Mouse (Mus musculus) liver, adult 2 months (tissue): ENCODE data around the gene Dffa. TPM values are rescaled to one million over a fixed set of nuclear protein-coding genes. Genes with fewer than 3 reads are reported as not detected.
A peak's percentile ranks its signal among the peaks of the same experiment; 100 is the strongest.

ENCODE experiments used
- DNase-seq: peaks from one replicate; pipeline ENCODE4 v3.0.0-alpha.2; 2011; ENCODE audit warnings: low read depth, low spot score; ENCODE audit errors: extremely low read depth
- H3K27ac ChIP-seq: fragments of 200-500 bp; replicated peaks from 2 replicates; pipeline ENCODE4 v1.5.1; 2012; ENCODE audit warnings: low read depth, mild to moderate bottlenecking, control low read depth, inconsistent platforms, low read length; ENCODE audit not compliant: insufficient read depth
- H3K27me3 ChIP-seq: fragments of 200-500 bp; 2 replicates; pipeline ENCODE4 v1.6.1; 2012; ENCODE audit warnings: mild to moderate bottlenecking, moderate library complexity, low read length, inconsistent platforms; ENCODE audit not compliant: control insufficient read depth, insufficient read depth
- H3K36me3 ChIP-seq: fragments of 200-500 bp; 2 replicates; pipeline ENCODE4 v1.6.1; 2012; ENCODE audit warnings: low read length, inconsistent platforms; ENCODE audit not compliant: control insufficient read depth, insufficient read depth
- H3K4me1 ChIP-seq: fragments of 200-500 bp; 2 replicates; pipeline ENCODE4 v1.6.1; 2011; ENCODE audit warnings: low read length; ENCODE audit not compliant: control insufficient read depth, insufficient read depth
- H3K4me3 ChIP-seq: fragments of 200-500 bp; 2 replicates; pipeline ENCODE4 v1.5.1; 2011; ENCODE audit warnings: low read depth, mild to moderate bottlenecking, control low read depth, low read length, moderate library complexity; ENCODE audit not compliant: insufficient read depth
- H3K79me2 ChIP-seq: fragments of 200-500 bp; 2 replicates; pipeline ENCODE4 v1.6.1; 2012; ENCODE audit warnings: inconsistent platforms, mild to moderate bottlenecking, low read length, moderate library complexity; ENCODE audit not compliant: control insufficient read depth, insufficient read depth
- H3K9ac ChIP-seq: fragments of 200-500 bp; 2 replicates; pipeline ENCODE4 v1.6.1; 2012; ENCODE audit warnings: low read depth, mild to moderate bottlenecking, control low read depth, inconsistent platforms, low read length
- CTCF ChIP-seq: fragments of 200-500 bp; IDR thresholded peaks from 2 replicates; pipeline ENCODE4 v1.5.1; 2011; ENCODE audit warnings: low read depth, low read length, control low read depth
- POLR2A ChIP-seq: fragments of 200-500 bp; IDR thresholded peaks from 2 replicates; pipeline ENCODE4 v1.6.1; 2011; ENCODE audit warnings: low read length, control low read depth; ENCODE audit not compliant: insufficient read depth; ENCODE audit errors: extremely low read depth
- WGBS: fragments of 180-500 bp; shearing (Covaris S2); methylation state at CpG from one replicate; pipeline ENCODE4 v1.1.7; 2018; 5-methylcytosine and 5-hydroxymethylcytosine counted together
- polyA plus RNA-seq: library from polyadenylated mRNA; depleted of rRNA; stranded (reverse); fragments of >200 nt; gene quantifications from 2 replicates; pipeline ENCODE4 v1.2.3, GENCODE M21; 2012
- total RNA-seq: library from RNA; depleted of rRNA; stranded (reverse); fragments of >200 nt; gene quantifications from 2 replicates; pipeline ENCODE4 v1.2.3, GENCODE M21; 2014

The Dffa gene
- total and polyA plus RNA-seq, 2 experiments, result 11.8 to 14.8 TPM

DNA sequence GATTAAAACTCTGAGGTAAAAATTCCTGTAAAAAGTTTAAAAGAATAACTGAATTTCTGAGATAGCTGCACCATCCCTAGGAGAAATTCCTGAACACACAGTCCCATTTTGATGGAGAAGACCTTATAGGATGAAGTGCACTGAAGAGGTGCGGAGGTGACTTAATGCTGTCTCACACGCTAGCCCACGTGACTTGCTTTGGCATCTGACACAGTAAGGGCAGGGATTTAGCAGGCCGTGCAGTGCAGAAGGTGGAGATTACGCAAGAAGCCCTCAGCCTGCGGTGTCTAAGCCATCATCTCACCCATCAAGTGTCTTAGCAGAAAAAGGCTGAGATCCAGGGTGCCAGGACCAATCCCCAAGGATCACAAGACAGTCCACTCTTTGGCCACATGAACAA is 57.2 kb downstream of the Dffa start:
- peak; percentile 73 for DNase-seq
- H3K27me3 ChIP-seq, result no peaks in the 10 kb centered on the region
- 45% methylated on average over 6 of the region's 6 CpGs for WGBS
- peaks cover 34% of the 10 kb centered on the region for H3K36me3 ChIP-seq
- no peak overlapping the region for H3K4me3 ChIP-seq
- no peak for TF ChIP-seq POLR2A
- no peak for TF ChIP-seq CTCF
- H3K27ac ChIP-seq, result no peak overlapping the region
- H3K79me2 ChIP-seq, result no peaks in the 10 kb centered on the region; the same call in 1 of the 2 replicates
- H3K9ac ChIP-seq, result no peak overlapping the region
- H3K4me1 ChIP-seq, result peaks cover 5% of the 10 kb centered on the region

DNA sequence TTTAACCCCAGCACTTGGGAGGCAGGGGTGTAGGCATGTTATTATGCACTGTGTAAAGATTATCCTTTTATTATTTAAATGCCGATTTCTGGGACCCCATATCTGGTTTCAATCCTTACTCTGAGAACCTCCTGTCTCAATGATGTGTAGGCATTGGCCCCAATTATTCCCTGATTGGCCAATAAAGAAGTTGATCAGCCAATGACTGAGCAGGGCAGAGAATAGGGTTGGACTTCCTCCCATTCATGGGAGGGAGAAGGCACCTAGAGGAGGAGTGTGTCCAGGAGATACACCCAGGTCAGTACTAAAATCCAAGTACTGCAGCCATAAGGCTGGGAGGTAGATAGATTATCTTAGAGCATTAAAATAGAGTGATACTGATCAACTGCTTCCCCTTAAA is 59.2 kb downstream of the Dffa start:
- Histone ChIP-seq H3K4me1 (peaks cover 5% of the 10 kb centered on the region), H3K79me2 (no peaks in the 10 kb centered on the region; the same call in 1 of the 2 replicates), H3K9ac (no peak overlapping the region), H3K27ac (no peak overlapping the region), H3K4me3 (no peak overlapping the region), H3K27me3 (no peaks in the 10 kb centered on the region), H3K36me3 (peaks cover 16% of the 10 kb centered on the region)
- DNase-seq, result peak; percentile 35
- TF ChIP-seq CTCF, result no peak
- no peak for TF ChIP-seq POLR2A
- 66% methylated on average over 1 of the region's 1 CpGs for WGBS

DNA sequence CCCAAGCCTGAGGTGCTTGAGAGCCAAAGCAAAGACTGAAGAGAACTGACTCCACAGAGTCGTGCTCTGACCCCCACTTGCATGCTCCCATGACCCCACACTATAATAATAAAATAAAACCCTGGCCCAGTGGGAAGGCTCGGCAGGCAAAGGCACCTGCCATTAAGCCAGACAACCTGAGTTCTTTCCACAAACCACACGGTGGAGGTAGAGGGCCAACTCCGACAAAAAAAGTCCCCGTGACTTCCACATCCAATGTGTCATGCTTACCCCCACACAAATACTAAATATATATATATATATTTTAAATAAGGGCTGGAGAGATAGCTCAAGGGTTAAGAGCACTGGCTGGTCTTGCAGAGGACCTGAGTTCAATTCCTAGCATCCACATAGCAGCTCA is 60.2 kb downstream of the Dffa start:
- no peak for DNase-seq
- Histone ChIP-seq H3K9ac (no peak overlapping the region), H3K4me3 (no peak overlapping the region), H3K36me3 (peaks cover 11% of the 10 kb centered on the region), H3K27me3 (no peaks in the 10 kb centered on the region), H3K27ac (no peak overlapping the region), H3K4me1 (peaks cover 5% of the 10 kb centered on the region), H3K79me2 (no peaks in the 10 kb centered on the region; the same call in 1 of the 2 replicates)
- TF ChIP-seq CTCF, result no peak
- 60% methylated on average over 5 of the region's 5 CpGs for WGBS

DNA sequence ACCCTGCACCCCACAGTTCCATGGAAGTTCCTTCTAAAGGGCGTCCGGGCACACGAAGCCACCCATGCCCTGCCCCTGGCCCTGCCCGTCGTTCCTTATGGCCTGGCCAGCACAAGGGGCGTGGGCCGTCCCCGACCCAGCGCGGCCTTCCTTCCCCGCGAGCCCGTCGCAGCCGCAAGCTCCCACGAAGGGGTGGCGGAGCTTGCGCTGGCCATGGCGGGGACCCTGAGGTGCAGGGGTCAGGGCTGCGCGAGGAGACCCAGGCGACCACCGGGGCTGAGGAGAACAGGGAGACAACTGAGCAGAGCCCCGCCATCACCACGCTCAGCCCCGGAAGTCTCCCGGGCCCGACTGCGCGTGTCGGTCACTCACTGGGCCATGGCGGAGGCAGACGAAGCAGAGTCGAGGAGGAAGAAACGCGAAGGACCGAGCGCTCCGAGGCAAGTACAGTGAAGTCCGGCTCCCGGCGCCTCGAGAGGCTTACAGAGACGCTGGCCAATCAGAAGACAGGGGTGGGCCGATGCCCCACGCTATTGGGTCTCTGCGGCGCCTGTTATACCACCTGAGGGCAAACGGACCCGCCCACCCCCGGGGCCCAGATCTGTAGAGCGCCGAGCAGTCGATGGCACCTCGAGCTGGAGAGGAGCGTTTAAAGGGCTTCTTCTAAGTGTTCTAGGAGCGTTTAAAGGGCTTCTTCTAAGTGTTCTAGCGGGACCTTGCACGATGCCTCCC is 62.4 kb downstream of the Dffa start, which contains the start of gene Pgd:
Gene Pgd, minus strand, starts transcription at position 557 of the 732 bp plus-strand sequence.
- WGBS, result under 1% methylated on average over 59 of the region's 59 CpGs
- peak; percentile 87 for DNase-seq
- TF ChIP-seq POLR2A (peak; percentile 91), CTCF (no peak)

DNA sequence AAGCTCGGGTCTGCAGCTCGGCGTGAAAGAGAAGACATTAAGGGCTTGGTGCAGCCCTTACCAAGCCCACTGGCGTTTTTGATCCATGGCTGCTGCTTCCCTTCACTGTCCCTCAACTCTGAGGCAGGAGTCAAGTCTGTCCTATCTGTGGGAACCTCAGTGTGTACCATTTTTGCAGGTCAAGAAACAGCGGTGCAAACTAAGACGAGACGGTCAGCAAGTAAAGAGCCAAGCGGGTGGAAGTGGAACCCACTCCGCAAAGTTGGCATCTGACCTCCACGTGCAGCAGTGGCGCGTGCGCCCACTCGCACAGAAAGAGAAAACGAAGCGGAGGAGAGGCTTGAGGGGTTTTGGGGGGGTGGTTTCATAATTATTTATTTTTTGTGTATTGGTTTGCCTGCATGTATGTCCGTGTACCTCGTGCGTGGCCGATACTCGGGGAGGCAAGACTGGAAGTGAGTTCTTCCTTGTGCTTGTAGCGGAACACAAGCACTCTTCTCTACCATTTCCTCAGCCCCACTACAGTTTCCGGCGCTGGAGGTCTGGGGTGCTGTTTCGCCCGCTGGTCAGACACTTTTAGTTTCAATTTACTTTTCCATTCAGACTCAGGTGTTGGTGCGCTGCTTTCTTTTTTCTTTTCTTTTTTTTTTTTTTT is 63.1 kb downstream of the Dffa start:
- TF ChIP-seq POLR2A, result no peak
- no peaks in the 10 kb centered on the region; the same call in 1 of the 2 replicates for H3K79me2 ChIP-seq
- peak overlapping the region; percentile 80 for H3K4me3 ChIP-seq
- H3K27ac ChIP-seq, result peak overlapping the region; percentile 80
- under 1% methylated on average over 27 of the region's 27 CpGs for WGBS
- no peaks in the 10 kb centered on the region for H3K27me3 ChIP-seq
- H3K36me3 ChIP-seq, result no peaks in the 10 kb centered on the region; the same call in 1 of the 2 replicates
- peak overlapping the region; percentile 71 for H3K9ac ChIP-seq
- H3K4me1 ChIP-seq, result peaks cover 18% of the 10 kb centered on the region
- DNase-seq, result peak; percentile 52

More for the DNA sequence above, 62.4 kb downstream of the Dffa start, which contains the start of gene Pgd:
- Histone ChIP-seq H3K79me2 (no peaks in the 10 kb centered on the region; the same call in 1 of the 2 replicates), H3K4me3 (peak within 1 kb of the TSS; percentile 87), H3K4me1 (peaks cover 15% of the 10 kb centered on the region), H3K27me3 (no peaks in the 10 kb centered on the region), H3K27ac (peak within 1 kb of the TSS; percentile 80), H3K36me3 (peaks cover 2% of the 10 kb centered on the region; the same call in 1 of the 2 replicates), H3K9ac (peak within 1 kb of the TSS; percentile 89)
